Mouse (Mus musculus): ENCODE results near the gene Tmem151b. TPM values are rescaled to one million over a fixed set of nuclear protein-coding genes. Genes with fewer than 3 reads are reported as not detected.

The Tmem151b gene
- total RNA-seq (2023): 0.12 TPM

DNA sequence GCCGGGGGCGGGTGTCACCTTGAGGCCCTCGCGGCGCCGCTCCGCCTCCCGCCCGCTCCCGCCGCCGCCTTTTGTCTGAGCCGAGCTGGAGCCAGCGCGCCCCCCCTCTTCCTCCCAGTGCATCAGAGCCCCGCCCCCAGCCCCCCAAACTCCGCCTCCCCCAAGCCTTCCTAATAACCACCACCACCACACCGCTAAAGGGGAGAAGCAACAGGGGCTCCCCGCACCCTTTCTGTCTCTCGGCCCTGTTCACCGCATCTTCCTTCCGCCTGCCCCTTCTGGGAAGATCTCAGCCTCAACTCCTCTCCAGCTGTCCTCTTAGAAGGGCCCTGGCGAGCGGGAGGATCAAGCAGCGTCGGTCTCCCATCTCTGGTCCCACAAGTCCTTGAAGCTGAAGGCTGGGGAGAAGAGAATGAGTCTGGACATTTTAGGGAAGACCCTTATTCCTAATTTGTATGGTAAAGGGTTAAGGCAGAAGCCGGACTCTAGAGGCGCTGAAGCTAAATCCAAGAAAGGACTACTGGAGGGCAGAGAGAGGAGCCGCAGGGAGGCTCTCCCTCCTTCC lies at the start of gene Tmem151b:
Gene Tmem151b, minus strand, starts transcription at position 61 of the 565 bp plus-strand sequence.

DNA sequence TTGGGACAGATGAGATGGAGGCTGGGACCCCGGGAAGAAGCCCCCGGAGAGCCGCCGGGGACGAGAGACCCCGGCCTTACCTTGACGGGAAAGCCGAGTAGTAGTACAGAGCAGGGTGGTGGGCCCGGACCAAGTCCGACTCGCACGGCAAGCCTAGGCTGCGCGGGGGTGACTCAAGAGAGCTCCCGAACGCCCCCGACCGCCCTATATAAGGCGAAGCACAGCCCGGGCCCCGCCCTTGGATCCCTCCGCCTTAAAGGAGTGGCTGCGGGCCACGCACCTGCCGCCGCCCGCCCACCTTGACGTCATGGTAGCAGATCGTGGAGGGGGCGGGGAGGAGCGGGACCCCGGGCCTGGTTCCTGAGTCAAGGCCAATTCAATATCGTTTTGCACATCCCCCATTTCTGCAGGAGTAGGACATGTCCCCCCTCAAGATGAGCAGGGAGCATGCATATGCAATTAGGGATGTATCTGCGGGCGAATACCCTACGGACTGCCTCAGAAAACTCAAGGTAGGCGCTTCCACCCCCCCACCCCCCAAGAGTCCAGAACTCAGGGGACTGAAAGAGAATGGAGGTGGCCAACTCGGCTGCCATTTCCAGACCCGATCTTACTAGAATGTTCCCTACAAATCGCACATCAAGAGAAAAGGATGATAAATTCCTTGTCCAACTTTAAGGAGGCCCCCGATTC lies 23.8 kb upstream of the Tmem151b start, which contains the start of gene Hsp90ab1:
Gene Hsp90ab1, minus strand, starts transcription at position 185 of the 693 bp plus-strand sequence.

DNA sequence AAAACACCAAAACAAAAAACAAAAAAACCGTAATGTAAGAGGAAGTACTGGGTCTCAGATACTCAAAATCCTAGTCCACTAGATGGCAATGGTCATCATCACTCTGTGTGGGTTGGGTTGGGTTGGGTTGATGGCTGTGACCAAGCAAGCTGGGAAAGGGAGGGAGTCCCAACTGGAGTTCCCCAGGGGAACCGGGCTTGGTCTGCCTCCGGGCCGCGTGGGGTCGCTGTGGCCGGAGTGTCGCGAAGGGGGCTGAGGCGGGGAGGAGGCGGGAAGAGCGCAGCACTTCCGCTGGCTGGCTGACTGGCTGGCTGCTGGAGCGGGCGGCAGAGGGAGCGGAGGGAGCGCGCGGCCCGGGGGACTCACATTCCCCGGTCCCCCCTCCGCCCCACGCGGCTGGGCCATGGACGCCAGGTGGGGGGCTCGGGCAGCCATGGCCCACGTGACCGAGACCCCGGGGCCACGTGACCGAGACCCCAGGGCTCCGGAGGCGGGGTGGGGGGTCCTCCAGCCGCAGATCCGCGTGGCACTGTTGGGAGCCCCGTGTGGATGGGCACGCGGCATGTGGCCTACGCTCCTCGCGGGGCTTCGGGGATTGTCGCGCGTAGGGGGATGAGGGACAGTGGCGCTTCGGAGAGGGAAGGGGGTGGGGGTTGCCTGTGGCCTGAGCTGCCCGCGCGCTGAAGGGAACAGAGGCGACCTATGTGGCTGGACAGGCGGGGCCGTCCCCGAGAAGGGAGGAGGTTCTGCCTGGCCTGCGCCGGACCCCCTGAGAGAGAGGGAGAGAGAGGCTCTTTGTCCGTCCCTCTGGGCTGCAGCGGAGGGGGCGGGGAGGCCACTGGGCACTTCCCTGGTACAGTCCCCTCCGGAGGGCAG lies 14.4 kb upstream of the Tmem151b start, which contains the start of gene Slc35b2:
Gene Slc35b2, plus strand, starts transcription at position 220 of the 876 bp plus-strand sequence.

DNA sequence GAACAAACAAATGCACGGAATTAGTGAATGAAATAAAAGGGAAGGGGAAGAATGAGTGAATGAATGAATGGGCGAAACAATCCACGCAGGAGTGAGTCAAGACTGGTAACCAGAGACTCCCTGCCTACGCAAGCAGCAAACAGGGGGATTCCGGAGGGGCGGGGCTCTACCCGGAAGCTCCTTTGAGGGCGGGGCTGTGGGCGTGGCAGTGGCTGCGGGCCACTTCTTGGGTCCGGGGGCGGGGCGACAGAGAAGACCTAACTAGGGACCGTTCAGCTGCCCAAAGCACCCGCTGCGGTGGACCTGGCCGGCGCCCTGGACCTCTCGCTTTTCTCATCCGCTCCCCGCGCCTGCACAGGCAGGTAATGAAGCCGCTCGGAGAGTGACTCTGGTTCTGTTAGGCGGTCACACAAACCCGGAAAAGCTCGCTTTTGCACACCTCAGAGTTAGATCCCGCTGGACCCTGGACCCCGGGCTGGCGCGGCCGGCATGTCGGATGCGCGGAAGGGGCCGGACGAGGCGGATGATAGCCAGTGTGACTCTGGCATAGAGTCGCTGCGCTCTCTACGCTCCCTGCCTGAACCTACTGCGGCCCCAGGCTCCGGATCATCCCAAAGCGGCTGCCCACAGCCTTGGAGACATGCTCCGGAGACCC lies 6.1 kb upstream of the Tmem151b start, which contains the start of gene Nfkbie:
Gene Nfkbie, plus strand, starts transcription at position 252 of the 655 bp plus-strand sequence.

DNA sequence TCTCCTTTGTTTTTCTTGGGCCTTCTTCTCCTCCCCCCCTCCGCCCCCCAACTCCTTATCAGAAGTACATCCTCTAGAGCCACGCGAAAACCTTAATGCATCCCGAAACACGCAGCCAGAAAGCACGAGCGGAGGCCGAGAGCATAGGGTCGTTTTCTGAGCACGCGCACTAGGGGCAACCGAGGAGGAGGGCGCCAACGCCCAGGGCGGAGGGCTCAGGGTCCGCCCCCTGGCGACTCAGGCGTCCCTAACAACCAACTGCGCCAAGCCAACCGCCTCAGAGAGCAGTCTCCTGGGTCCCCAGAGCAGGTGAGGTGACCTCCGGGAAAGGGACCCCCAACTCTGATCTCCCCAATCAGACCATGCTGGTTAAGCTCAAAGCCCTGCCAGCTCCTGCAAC lies 26.2 kb downstream of the Tmem151b start, which contains the start of gene Tcte1:
Gene Tcte1, plus strand, starts transcription at position 172 of the 400 bp plus-strand sequence.

DNA sequence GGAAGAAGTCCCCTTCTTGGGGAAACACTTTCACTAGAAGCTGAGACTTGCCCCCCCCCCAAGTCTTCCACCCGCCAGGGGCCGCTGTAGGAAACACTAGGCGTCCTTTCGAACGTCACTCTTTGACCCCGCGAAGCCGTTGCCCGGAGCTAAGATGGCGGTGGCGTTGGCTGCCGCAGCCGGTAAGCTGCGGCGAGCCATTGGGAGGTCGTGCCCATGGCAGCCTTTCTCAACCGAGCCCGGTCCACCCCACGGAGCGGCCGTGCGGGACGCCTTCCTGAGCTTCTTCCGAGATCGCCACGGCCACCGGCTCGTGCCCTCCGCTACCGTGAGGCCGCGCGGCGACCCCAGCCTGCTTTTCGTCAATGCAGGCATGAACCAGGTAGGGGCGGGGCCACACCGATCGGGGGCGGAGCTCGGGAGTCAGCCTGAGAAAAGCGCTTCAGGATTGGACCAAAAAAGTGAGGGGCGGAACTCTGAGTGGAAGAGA lies 42.7 kb downstream of the Tmem151b start, which contains the start of gene Aars2:
Gene Aars2, plus strand, starts transcription at position 142 of the 490 bp plus-strand sequence.

Other genes starting within 250 kb of the Tmem151b start
- 79.9 TPM for gene Cdc5l, start 115.9 kb downstream of the Tmem151b start, total RNA-seq (2023)
- gene Spats1, start 74.3 kb downstream of the Tmem151b start, total RNA-seq (2023): not detected
- 18.4 TPM for gene Aars2, start 42.8 kb downstream of the Tmem151b start, total RNA-seq (2023)
- gene Tcte1, start 26.2 kb downstream of the Tmem151b start, total RNA-seq (2023): not detected
- 30.1 TPM for gene Nfkbie, start 6.0 kb upstream of the Tmem151b start, total RNA-seq (2023)
- 20.1 TPM for gene Slc35b2, start 14.2 kb upstream of the Tmem151b start, total RNA-seq (2023)
- gene Hsp90ab1, start 23.6 kb upstream of the Tmem151b start, total RNA-seq (2023): 1,065 TPM
- gene Slc29a1, start 49.9 kb upstream of the Tmem151b start, total RNA-seq (2023): 33.8 TPM
- not detected for gene Mymx, start 52.4 kb upstream of the Tmem151b start, total RNA-seq (2023)
- not detected for gene Capn11, start 109.6 kb upstream of the Tmem151b start, total RNA-seq (2023)
- 29.6 TPM for gene Mrpl14, start 136.6 kb upstream of the Tmem151b start, total RNA-seq (2023)
- 28.9 TPM for gene Tmem63b, start 137.2 kb upstream of the Tmem151b start, total RNA-seq (2023)
- not detected for gene 1600014C23Rik, start 184.2 kb upstream of the Tmem151b start, total RNA-seq (2023)

Data from CD8-positive naive resting alpha-beta T cell, adult 57 days (primary cell).